Mouse (Mus musculus): ENCODE results near the gene Frmpd4. TPM values are rescaled to one million over a fixed set of nuclear protein-coding genes. Genes with fewer than 3 reads are reported as not detected.
A peak's percentile ranks its signal among the peaks of the same experiment; 100 is the strongest.

Gene Frmpd4
- total RNA-seq, 2 experiments from 2014 or later, result 0.12 to 0.49 TPM

GRCm38 (mm10) chrX:167654249-167654648 lies 922.8 kb downstream of the Frmpd4 start:
- no peak for DNase-seq (ENCODE audit: low spot score in 2 of 2)

- DNase-seq (ENCODE audit: low spot score in 2 of 2), result no peak
These were observed 979.3 kb downstream of the Frmpd4 start for GRCm38 (mm10) chrX:167597639-167598217.

- DNase-seq (ENCODE audit: low spot score in 2 of 2), result no peak
These were observed 1024.2 kb downstream of the Frmpd4 start for GRCm38 (mm10) chrX:167552827-167553226.

GRCm38 (mm10) chrX:167523151-167523550 lies 1053.9 kb downstream of the Frmpd4 start:
- no peak for DNase-seq (ENCODE audit: low spot score in 2 of 2)

GRCm38 (mm10) chrX:167522528-167522927 lies 1054.5 kb downstream of the Frmpd4 start:
- DNase-seq (ENCODE audit: low spot score in 2 of 2), result no peak

GRCm38 (mm10) chrX:167518440-167518839 lies 1058.6 kb downstream of the Frmpd4 start:
- no peak for DNase-seq (ENCODE audit: low spot score in 2 of 2)

- DNase-seq (ENCODE audit: low spot score in 2 of 2), result peak in 1 of 2 experiments; percentile 16
These were observed 1079.3 kb downstream of the Frmpd4 start for GRCm38 (mm10) chrX:167497780-167498179.

- no peak for DNase-seq (ENCODE audit: low spot score in 2 of 2)
These were observed 1084.8 kb downstream of the Frmpd4 start for GRCm38 (mm10) chrX:167492265-167492664.

- DNase-seq (ENCODE audit: low spot score in 2 of 2), result no peak
These were observed 1085.3 kb downstream of the Frmpd4 start for GRCm38 (mm10) chrX:167491589-167492207.

GRCm38 (mm10) chrX:167483409-167484177 lies 1093.4 kb downstream of the Frmpd4 start:
- DNase-seq (ENCODE audit: low spot score in 2 of 2), result no peak

- no peak for DNase-seq (ENCODE audit: low spot score in 2 of 2)
These were observed 1099.4 kb downstream of the Frmpd4 start for GRCm38 (mm10) chrX:167477636-167478035.

GRCm38 (mm10) chrX:167434883-167435282 lies 1142.1 kb downstream of the Frmpd4 start:
- no peak for DNase-seq (ENCODE audit: low spot score in 2 of 2)

- DNase-seq (ENCODE audit: low spot score in 2 of 2), result no peak
These were observed 1143.1 kb downstream of the Frmpd4 start for GRCm38 (mm10) chrX:167433950-167434349.

Other genes starting within 250 kb of the Frmpd4 start
- 10 to 100 TPM; 39.9 to 41.0 TPM for gene Msl3, start 96.7 kb upstream of the Frmpd4 start, total RNA-seq (2021)
- 1 to 10 TPM; 8.5 TPM for gene Arhgap6, start 217.9 kb upstream of the Frmpd4 start, total RNA-seq (2021)